Mouse (Mus musculus) cortical plate, adult 2 months (tissue): ENCODE results near the gene Sec14l3.

ENCODE experiments used
- CTCF ChIP-seq: fragments of 200-500 bp; IDR thresholded peaks from 2 replicates; pipeline ENCODE4 v1.5.1; 2011; ENCODE audit warnings: mild to moderate bottlenecking, control low read depth, low read length; ENCODE audit not compliant: insufficient read depth; ENCODE audit errors: extremely low read depth
- POLR2A ChIP-seq: fragments of 200-500 bp; IDR thresholded peaks from 2 replicates; pipeline ENCODE4 v1.6.1; 2011; ENCODE audit warnings: mild to moderate bottlenecking, low read length, control low read depth; ENCODE audit not compliant: insufficient read depth; ENCODE audit errors: extremely low read depth

- no peak for TF ChIP-seq POLR2A
- no peak for TF ChIP-seq CTCF
Observed at GRCm38 (mm10) chr11:4031961-4032360, 32.7 kb upstream of the Sec14l3 start.
